Mouse (Mus musculus): Measurements from ENCODE around the gene Znhit1. TPM values are rescaled to one million over a fixed set of nuclear protein-coding genes. Genes with fewer than 3 reads are reported as not detected.
A peak's percentile ranks its signal among the peaks of the same experiment; 100 is the strongest.
"Not testable (repeated sequence)": the region's sequence is repeated elsewhere in the genome, so short reads cannot be mapped to it uniquely, and the experiment has no call there.

The Znhit1 gene
- polyA plus RNA-seq, 1 experiment from 2014 or later = 113 TPM

DNA sequence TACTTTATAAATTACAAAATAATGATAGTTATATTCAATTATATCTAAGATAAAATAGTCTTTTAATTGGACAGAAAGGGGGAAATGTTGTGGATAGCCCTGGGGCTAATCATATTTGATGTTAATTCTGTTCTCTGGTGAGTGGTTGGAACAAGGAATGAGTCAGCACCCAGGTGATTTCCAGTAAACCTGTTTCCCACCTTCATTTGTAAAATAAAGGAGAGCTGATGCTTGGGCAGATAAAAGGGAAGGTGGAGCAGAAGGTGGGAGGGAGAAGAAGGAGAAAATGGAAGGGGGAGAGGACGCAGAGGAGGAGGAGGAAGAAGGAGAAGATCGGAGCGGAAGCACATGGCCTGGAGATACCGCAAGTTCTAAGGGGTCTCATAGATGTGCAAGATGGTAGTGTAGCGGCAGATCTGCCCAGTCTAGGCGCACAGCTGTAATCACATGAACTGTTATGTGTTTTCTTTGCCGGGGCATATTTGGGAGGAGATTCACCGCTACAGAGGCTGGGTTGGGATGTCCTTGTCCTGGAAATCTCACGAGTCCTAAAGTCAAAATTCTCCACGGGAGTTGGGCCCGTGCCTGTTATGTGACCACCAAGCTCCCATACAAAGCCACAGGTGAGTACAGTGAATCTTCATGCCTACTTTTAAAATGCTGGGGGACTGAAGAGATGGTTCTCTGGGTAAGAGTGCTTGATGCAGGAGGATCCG, 46.8 kb downstream of the Znhit1 start:
- Histone ChIP-seq H3K36me3 (no peaks in the 10 kb centered on the region), H3K27ac (no peak overlapping the region), H3K9me3 (0 out of 2 replicates have a peak, but pooled peaks cover 2% of the 10 kb centered on the region), H3K27me3 (ENCODE audit: insufficient read depth, poor library complexity, severe bottlenecking) (no peaks in the 10 kb centered on the region), H3K4me1 (replicated peaks) (peaks cover 6% of the 10 kb centered on the region; the same call in 1 of the 2 replicates), H3K4me3 (no peak overlapping the region)
- WGBS = 88% methylated on average over 12 of the region's 12 CpGs
- DNase-seq (ENCODE audit: low spot score) = no peak

DNA sequence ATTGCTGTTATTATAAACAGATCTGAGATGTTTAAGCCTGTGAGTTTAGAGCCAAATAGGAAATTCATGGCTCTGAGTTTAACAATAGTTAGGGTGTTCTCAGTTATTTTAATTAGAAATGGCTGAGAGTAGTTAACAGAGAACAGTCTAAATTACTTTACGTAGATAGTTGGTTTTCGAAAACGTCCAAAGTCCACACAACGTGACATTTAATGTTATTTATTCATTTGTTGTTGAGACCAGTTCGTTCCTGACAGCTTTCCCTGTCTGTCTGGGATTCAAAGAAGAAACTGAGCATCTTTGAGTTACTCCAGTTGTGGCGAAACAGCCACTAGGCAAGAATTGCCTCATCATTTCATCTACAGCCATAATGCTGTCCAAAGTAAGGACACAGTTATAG, 47.8 kb downstream of the Znhit1 start:
- not testable (repeated sequence) for H3K4me3 ChIP-seq; H3K27ac ChIP-seq; H3K36me3 ChIP-seq; H3K4me1 ChIP-seq (replicated peaks); H3K27me3 ChIP-seq (ENCODE audit: insufficient read depth, poor library complexity, severe bottlenecking); H3K9me3 ChIP-seq; DNase-seq (ENCODE audit: low spot score)
- WGBS = 87% methylated on average over 6 of the region's 6 CpGs

DNA sequence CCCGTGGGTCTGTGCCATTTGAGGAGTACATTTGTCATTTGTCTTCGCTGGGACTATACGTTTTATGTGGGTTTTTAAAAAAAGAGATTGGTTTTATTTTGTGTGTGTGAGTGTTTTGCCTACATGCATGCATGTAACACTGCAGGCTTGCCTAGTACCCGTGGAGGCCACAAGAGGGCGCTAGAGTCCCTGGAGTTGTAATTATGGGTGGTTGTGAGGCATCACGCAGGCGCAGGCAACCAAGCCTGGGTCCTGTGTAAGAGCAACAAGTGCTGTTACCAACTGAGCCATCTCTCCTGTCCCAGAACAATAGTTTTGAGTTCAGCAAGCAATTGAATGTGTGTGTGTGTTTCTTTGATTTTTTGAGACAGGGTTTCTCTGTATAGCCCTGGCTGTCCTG, 48.5 kb downstream of the Znhit1 start:
- no peaks in the 10 kb centered on the region for H3K36me3 ChIP-seq
- peaks cover 6% of the 10 kb centered on the region; the same call in 1 of the 2 replicates for H3K4me1 ChIP-seq (replicated peaks)
- H3K27ac ChIP-seq = no peak overlapping the region
- peak; percentile 10 for DNase-seq (ENCODE audit: low spot score)
- no peaks in the 10 kb centered on the region for H3K27me3 ChIP-seq (ENCODE audit: insufficient read depth, poor library complexity, severe bottlenecking)
- WGBS = 64% methylated on average over 7 of the region's 7 CpGs
- H3K9me3 ChIP-seq = 0 out of 2 replicates have a peak, but pooled peaks cover 2% of the 10 kb centered on the region
- no peak overlapping the region for H3K4me3 ChIP-seq

DNA sequence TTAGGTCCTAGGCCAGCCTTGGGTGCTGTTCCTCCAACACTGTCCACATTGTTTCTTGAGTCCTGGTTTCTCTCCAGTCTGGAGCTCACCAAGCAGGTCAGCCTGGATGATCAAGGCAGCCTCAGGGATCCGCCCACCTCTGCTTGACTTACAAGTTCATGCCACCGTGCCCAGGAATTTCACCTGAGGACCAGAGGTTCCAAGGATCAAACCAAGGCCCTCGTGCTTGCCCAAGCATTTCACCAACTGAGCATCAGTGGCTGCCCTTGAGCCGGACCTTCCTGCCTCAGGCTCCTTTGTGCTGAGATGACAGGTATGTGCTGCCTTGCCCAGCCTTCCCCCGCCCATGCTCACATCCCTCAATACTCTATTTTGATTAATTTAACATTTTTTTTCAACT, 50.2 kb downstream of the Znhit1 start:
- no peak for DNase-seq (ENCODE audit: low spot score)
- H3K9me3 ChIP-seq = 0 out of 2 replicates have a peak, but pooled peaks cover 2% of the 10 kb centered on the region
- no peaks in the 10 kb centered on the region for H3K36me3 ChIP-seq
- no peaks in the 10 kb centered on the region for H3K27me3 ChIP-seq (ENCODE audit: insufficient read depth, poor library complexity, severe bottlenecking)
- 91% methylated on average over 5 of the region's 5 CpGs for WGBS
- H3K27ac ChIP-seq = no peak overlapping the region
- no peak overlapping the region for H3K4me3 ChIP-seq
- H3K4me1 ChIP-seq (replicated peaks) = peaks cover 5% of the 10 kb centered on the region; the same call in 1 of the 2 replicates

DNA sequence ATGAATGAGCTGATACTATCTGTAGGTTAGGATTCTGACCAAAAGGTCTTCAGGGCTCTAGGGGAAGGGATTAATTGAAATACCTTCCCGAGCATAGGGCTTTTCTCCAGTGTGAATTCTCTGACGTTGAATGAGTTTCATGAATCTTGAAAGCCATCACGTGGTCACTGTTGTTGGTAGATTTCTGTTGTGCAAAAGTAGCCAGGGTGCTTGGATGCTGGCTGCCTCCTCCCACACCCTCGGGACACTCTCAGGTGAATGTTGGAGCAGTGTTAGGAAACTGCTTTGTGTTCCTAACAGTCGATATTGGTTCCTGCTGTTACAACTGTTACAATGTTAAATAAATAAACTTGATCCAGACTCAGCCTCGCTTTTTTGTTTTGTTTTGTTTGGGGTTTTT, 51.1 kb downstream of the Znhit1 start:
- no peak for DNase-seq (ENCODE audit: low spot score)
- H3K27ac ChIP-seq = no peak overlapping the region
- H3K27me3 ChIP-seq (ENCODE audit: insufficient read depth, poor library complexity, severe bottlenecking) = no peaks in the 10 kb centered on the region
- H3K4me1 ChIP-seq (replicated peaks) = no peaks in the 10 kb centered on the region
- 0 out of 2 replicates have a peak, but pooled peaks cover 2% of the 10 kb centered on the region for H3K9me3 ChIP-seq
- H3K4me3 ChIP-seq = no peak overlapping the region
- 87% methylated on average over 6 of the region's 6 CpGs for WGBS
- no peaks in the 10 kb centered on the region for H3K36me3 ChIP-seq

DNA sequence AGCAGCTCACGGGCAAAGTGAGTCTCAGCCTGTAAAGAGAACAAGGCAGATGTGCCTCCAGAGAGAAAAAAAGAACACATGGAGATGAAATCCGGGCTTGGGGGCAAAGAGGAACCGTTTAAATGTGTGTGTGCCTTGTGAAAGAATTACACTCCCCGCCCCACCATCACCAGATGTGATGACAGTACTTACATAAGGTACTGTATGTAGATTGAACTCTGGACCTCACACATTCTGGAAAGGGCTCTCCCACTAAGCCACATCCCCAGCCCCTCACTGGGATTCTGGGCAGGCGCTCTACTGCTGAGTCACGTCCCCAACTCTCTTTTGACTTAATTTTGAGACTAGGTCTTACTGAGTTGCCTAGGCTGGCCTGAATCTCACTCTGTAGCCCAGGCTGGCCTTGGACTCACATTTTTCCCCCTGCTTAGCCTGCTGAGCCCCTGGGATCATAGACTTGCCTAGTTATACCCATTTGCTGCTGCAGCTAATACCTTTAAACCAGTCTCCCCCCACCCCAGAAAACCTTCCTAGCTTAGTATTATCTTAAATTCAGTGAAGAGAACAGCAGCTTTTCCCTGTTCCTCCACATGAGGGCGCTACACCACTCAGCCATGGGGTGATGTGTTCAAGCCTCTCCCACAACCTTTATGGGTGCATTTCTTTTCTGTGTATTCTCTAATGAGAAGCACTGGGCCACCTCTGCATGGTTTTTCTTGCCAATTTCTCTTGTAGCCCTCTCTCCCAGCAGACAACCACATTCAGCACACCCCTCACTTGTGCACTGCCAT, 51.7 kb downstream of the Znhit1 start:
- 73% methylated on average over 7 of the region's 7 CpGs for WGBS
- DNase-seq (ENCODE audit: low spot score) = no peak

DNA sequence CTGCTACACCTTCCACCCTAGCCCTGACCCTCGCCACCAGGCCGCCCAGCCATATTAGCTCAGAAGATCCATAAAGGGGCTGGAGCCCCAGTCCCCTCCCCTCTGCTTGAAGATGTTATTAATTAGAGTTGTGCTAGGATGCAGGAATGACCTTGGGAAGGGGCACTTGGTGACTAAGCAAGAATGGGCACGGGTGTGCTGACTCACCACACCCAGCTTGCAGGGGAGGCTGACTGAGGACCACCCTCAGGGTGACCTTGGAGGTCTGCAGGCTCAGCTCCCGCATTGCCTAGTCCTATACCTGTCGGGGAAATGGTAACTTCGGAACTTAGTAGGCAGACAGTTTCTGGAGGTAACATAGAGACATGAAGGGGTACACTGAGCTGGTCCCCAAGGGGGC, 53.9 kb downstream of the Znhit1 start:
- H3K4me1 ChIP-seq (replicated peaks) = peaks cover 5% of the 10 kb centered on the region
- H3K27ac ChIP-seq = no peak overlapping the region
- H3K36me3 ChIP-seq = no peaks in the 10 kb centered on the region
- no peak overlapping the region for H3K4me3 ChIP-seq
- DNase-seq (ENCODE audit: low spot score) = no peak
- no peaks in the 10 kb centered on the region for H3K9me3 ChIP-seq
- WGBS = 89% methylated on average over 6 of the region's 6 CpGs
- no peaks in the 10 kb centered on the region for H3K27me3 ChIP-seq (ENCODE audit: insufficient read depth, poor library complexity, severe bottlenecking)

More for the DNA sequence above, 51.7 kb downstream of the Znhit1 start:
- H3K4me3 ChIP-seq = no peak overlapping the region
- H3K27ac ChIP-seq = no peak overlapping the region
- no peaks in the 10 kb centered on the region for H3K4me1 ChIP-seq (replicated peaks)
- 0 out of 2 replicates have a peak, but pooled peaks cover 2% of the 10 kb centered on the region for H3K9me3 ChIP-seq
- H3K27me3 ChIP-seq (ENCODE audit: insufficient read depth, poor library complexity, severe bottlenecking) = no peaks in the 10 kb centered on the region
- no peaks in the 10 kb centered on the region for H3K36me3 ChIP-seq

DNA sequence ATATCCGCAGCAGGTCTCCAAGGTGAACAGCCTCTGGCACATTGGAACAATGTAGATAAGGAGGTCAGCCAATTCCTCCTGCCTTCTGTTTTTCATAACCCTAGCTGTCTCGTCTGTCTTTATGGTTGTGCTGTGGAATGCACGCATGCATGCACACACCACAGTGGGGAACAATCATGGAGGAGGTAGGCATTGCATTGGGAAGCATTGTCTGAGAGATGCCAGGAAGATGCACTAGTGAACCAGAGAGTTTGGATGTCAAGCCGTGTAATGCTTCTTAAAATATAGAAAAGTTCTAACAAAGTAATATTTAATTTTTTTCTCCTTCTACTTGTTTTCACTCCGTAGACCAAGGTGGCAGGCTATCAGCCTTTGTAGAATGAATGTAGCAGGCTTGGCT, 54.9 kb downstream of the Znhit1 start:
- Histone ChIP-seq H3K4me1 (replicated peaks) (peaks cover 5% of the 10 kb centered on the region), H3K36me3 (no peaks in the 10 kb centered on the region), H3K9me3 (no peaks in the 10 kb centered on the region), H3K27me3 (ENCODE audit: insufficient read depth, poor library complexity, severe bottlenecking) (no peaks in the 10 kb centered on the region), H3K27ac (no peak overlapping the region), H3K4me3 (no peak overlapping the region)
- no peak for DNase-seq (ENCODE audit: low spot score)
- WGBS = 84% methylated on average over 5 of the region's 5 CpGs

MicroRNA genes within 50 kb of the gene (microRNA counts, 519-probe panel; counts per million panel counts)
- microRNA mmu-miR-702 = 1,255 counts per million, percentile 77 among the panel's probes with 10 or more counts

Other genes with a start within 250 kb of the Znhit1 start
- 72.0 and 73.0 TPM in 2 replicates for gene Col26a1, start 104.8 kb downstream of the Znhit1 start, polyA plus RNA-seq (2016; fragmentation: Nextera tagmentation; extraction: Ambion mirVana)
- gene Ift22, start 79.9 kb downstream of the Znhit1 start, polyA plus RNA-seq (2016; fragmentation: Nextera tagmentation; extraction: Ambion mirVana) = 106 and 124 TPM in 2 replicates
- gene Fis1, start 34.7 kb downstream of the Znhit1 start, polyA plus RNA-seq (2016; fragmentation: Nextera tagmentation; extraction: Ambion mirVana) = 294 and 365 TPM in 2 replicates
- gene Cldn15, start 21.4 kb downstream of the Znhit1 start, polyA plus RNA-seq (2016; fragmentation: Nextera tagmentation; extraction: Ambion mirVana) = 0.09 and 0.38 TPM in 2 replicates
- 40.6 and 43.3 TPM in 2 replicates for gene Plod3, start 1.0 kb downstream of the Znhit1 start, polyA plus RNA-seq (2016; fragmentation: Nextera tagmentation; extraction: Ambion mirVana)
- 0.82 and 0.94 TPM in 2 replicates for gene Vgf, start 38.4 kb upstream of the Znhit1 start, polyA plus RNA-seq (2016; fragmentation: Nextera tagmentation; extraction: Ambion mirVana)
- 200 and 232 TPM in 2 replicates for gene Ap1s1, start 58.1 kb upstream of the Znhit1 start, polyA plus RNA-seq (2016; fragmentation: Nextera tagmentation; extraction: Ambion mirVana)
- not detected in 2 replicates for gene Serpine1, start 84.2 kb upstream of the Znhit1 start, polyA plus RNA-seq (2016; fragmentation: Nextera tagmentation; extraction: Ambion mirVana)
- 5.2 and 5.4 TPM in 2 replicates for gene Trim56, start 128.2 kb upstream of the Znhit1 start, polyA plus RNA-seq (2016; fragmentation: Nextera tagmentation; extraction: Ambion mirVana)
- not detected in 2 replicates for gene Muc3, start 161.3 kb upstream of the Znhit1 start, polyA plus RNA-seq (2016; fragmentation: Nextera tagmentation; extraction: Ambion mirVana)
- gene Muc3a, start 224.4 kb upstream of the Znhit1 start, polyA plus RNA-seq (2016; fragmentation: Nextera tagmentation; extraction: Ambion mirVana) = 0.13 TPM in 1 of 2 replicates, not detected in the other